ENCODE assay signal across 14 mouse cellular contexts in the genomic region with DNA sequence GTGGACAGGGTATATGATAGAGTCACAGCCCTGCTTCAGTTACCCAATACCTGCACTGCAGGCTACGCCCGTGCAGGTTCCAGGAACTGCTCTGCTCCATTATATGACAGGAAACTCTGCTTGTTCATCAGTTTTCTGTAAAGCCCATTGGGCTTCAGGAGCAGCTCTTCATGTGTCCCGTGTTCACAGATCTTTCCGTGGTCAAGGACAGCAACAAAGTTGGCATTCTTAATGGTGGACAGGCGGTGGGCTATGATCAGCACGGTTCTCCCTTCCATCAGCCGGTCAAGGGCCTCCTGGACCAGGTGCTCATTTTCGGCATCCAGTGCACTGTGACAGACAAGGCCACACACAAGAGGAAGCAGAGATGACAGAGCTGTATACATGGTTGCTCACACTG. TPM values are rescaled to one million over a fixed set of nuclear protein-coding genes. Genes with fewer than 3 reads are reported as not detected.
"Had no signal": no experiment of that assay in that cellular context is flagged by ENCODE, and none has a peak within 500 bp of the region (broad histone marks: within the 10 kb centered on the region; RNA-seq: fewer than 3 reads in every experiment).

No protein-coding gene starts in this region.

- DNase-seq: lung, adult 18-20 months; lung, embryonic 14.5 days; lung, postnatal 10 days; lung, postnatal 4 days; midbrain, embryonic 14.5 days; retina, postnatal 1 day; right cerebral cortex, adult 18-20 months; right cerebral cortex, postnatal 25 days; right cerebral cortex, postnatal 4 days; thymus, adult 2 months; thymus, postnatal 25 days; thymus, postnatal 4 days had no signal

RNA-seq across cellular contexts. Expression of a gene that starts 59.7 kb away (rescaled TPM):
- total RNA-seq: megakaryocyte, adult 5-6 weeks; megakaryocyte-erythroid progenitor cell, adult 5-6 weeks had no signal
